Mouse (Mus musculus) forebrain, embryonic 15.5 days (tissue): ENCODE measurements at regions not wholly inside any gene's neighbourhood (a gene's known extent, or its start where the extent isn't known, plus 50 kb on each side); places are given as distances from the start of the nearest gene placed in this dataset. TPM values are rescaled to one million over a fixed set of nuclear protein-coding genes. Genes with fewer than 3 reads are reported as not detected.
A peak's percentile ranks its signal among the peaks of the same experiment; 100 is the strongest.

ENCODE experiments used
- ATAC-seq: fragments of 200-750 bp; cut with Nextera tagmentation; replicated peaks from 2 replicates; pipeline ENCODE4 v1.8.0; 2017; ENCODE audit warnings: mild to moderate bottlenecking, moderate TSS enrichment, moderate library complexity
- H3K27ac ChIP-seq: fragments of 300-500 bp; sonication (generic); replicated peaks from 2 replicates; pipeline ENCODE4 v1.5.1; 2015; ENCODE audit warnings: mild to moderate bottlenecking, inconsistent platforms
- H3K27me3 ChIP-seq: fragments of 300-500 bp; sonication (generic); 2 replicates; pipeline ENCODE4 v1.6.1; 2015; ENCODE audit warnings: inconsistent platforms
- H3K36me3 ChIP-seq: fragments of 300-500 bp; sonication (generic); 2 replicates; pipeline ENCODE4 v1.6.1; 2015; ENCODE audit warnings: mild to moderate bottlenecking, inconsistent platforms
- H3K4me1 ChIP-seq: fragments of 300-500 bp; sonication (generic); 2 replicates; pipeline ENCODE4 v1.6.1; 2015; ENCODE audit warnings: inconsistent platforms
- H3K4me2 ChIP-seq: fragments of 300-500 bp; sonication (generic); replicated peaks from 2 replicates; pipeline ENCODE4 v1.6.1; 2015; ENCODE audit warnings: mild to moderate bottlenecking, inconsistent platforms
- H3K4me3 ChIP-seq: fragments of 300-500 bp; sonication (generic); 2 replicates; pipeline ENCODE4 v1.5.1; 2015; ENCODE audit warnings: mild to moderate bottlenecking, inconsistent platforms
- H3K9ac ChIP-seq: fragments of 300-500 bp; sonication (generic); replicated peaks from 2 replicates; pipeline ENCODE4 v1.6.1; 2015; ENCODE audit warnings: mild to moderate bottlenecking, inconsistent platforms
- H3K9me3 ChIP-seq: fragments of 300-500 bp; sonication (generic); 2 replicates; pipeline ENCODE4 v1.6.1; 2016; ENCODE audit warnings: inconsistent platforms
- WGBS: fragments of 180-500 bp; shearing (Covaris S2); methylation state at CpG from one replicate; pipeline ENCODE4 v1.1.7; 2015; ENCODE audit warnings: mixed read lengths; 5-methylcytosine and 5-hydroxymethylcytosine counted together
- microRNA-seq: library from miRNA; unstranded; fragments of <30 nt; microRNA quantifications from one replicate; pipeline ENCODE4, GENCODE M21; 2016

DNA sequence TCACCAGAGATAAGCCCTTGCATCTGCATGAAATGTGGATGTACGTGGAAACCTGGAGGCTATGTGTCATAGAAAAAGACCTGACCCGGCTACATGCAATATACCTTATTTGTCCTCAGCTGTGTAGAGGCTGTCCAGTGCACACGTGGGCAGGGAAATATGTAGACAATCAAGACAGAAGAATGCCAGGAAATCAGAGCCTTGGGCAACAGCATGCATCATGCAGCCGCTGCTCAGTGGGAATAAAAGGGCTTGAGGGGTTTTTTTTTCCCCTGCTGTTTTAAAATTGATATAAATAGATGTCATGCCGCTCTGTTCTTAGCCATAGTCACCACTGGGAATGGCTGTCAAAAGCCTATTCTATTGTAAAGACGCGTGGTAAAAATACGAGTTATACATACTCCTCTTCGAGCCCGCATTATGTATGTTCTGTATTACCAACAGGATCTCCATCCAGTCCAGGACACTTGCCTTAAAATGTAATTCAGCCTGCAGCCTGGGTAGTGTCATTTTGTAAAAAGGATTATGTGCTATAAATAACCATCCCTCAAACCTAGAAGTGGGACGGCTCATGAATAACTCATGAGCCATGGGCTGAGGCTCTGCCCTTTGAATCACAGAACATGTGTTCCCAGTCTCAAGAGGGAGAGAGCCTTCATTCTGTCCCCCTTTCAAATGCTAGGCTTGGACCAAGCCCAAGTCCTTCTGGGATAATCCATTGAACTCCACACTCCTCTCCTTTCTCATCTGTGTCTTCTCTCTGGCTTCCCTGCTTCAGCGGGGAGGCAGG is 74.4 kb upstream of the Pitrm1 start:
- H3K27ac ChIP-seq, result peak overlapping the region; percentile 21; the same call in 1 of the 2 replicates
- H3K4me2 ChIP-seq, result no peak overlapping the region
- H3K4me1 ChIP-seq, result peaks cover 33% of the 10 kb centered on the region
- H3K27me3 ChIP-seq, result no peaks in the 10 kb centered on the region
- H3K36me3 ChIP-seq, result no peaks in the 10 kb centered on the region
- 25% methylated on average over 12 of the region's 12 CpGs for WGBS
- peak; percentile 53 for ATAC-seq
- no peaks in the 10 kb centered on the region for H3K9me3 ChIP-seq
- no peak overlapping the region for H3K4me3 ChIP-seq
- H3K9ac ChIP-seq, result no peak overlapping the region

DNA sequence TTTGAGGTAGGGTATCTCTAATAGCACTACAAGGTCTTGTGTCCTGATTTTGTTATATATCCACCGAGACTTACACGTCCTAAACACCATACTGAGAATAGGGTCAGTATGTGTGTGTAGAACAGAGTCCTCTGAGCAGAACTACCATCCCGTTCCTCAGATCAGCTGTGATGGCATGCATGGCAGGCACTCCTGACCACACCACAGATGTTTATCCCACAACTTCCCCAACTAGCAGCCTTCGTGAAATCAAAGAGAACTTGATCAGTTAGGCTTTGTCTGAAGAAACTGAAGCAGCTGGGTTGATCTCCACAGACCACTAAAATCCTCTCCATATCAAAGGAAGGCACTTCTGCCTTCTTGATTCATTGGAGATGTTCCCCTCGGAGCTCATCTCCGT is 68.3 kb upstream of the Pitrm1 start:
- no peak for ATAC-seq
- Histone ChIP-seq H3K4me2 (no peak overlapping the region), H3K27ac (no peak overlapping the region), H3K4me1 (no peaks in the 10 kb centered on the region), H3K9ac (no peak overlapping the region), H3K36me3 (no peaks in the 10 kb centered on the region), H3K27me3 (no peaks in the 10 kb centered on the region), H3K4me3 (no peak overlapping the region), H3K9me3 (no peaks in the 10 kb centered on the region)
- 85% methylated on average over 6 of the region's 6 CpGs for WGBS

DNA sequence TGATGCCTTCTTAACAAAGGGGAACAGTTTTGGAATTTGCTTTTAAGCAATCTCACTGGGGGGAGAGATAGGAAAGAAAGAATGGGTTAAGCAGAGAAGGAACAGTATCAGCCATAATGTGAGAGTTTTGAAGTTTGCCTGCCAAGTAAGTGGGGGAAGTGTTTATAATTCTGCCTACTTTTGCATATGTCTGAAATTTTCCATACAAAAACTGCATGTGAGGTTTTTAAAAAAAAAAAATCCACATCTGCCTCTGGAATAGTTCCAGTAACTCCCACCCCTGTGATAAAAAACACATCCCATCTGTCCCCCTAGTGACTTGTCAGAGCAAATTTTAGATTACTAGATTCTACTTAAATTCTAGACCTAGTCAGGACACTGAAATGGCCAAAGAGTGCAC is 63.5 kb upstream of the Pitrm1 start:
- Histone ChIP-seq H3K4me3 (no peak overlapping the region), H3K36me3 (no peaks in the 10 kb centered on the region), H3K9ac (no peak overlapping the region), H3K9me3 (no peaks in the 10 kb centered on the region), H3K4me1 (no peaks in the 10 kb centered on the region), H3K4me2 (no peak overlapping the region), H3K27me3 (no peaks in the 10 kb centered on the region), H3K27ac (no peak overlapping the region)
- ATAC-seq, result no peak

GRCm38 (mm10) chr13:6487837-6488236 is 60.1 kb upstream of the Pitrm1 start:
- no peak overlapping the region for H3K27ac ChIP-seq
- no peaks in the 10 kb centered on the region for H3K27me3 ChIP-seq
- H3K4me1 ChIP-seq, result no peaks in the 10 kb centered on the region
- H3K36me3 ChIP-seq, result no peaks in the 10 kb centered on the region
- 92% methylated on average over 3 of the region's 3 CpGs for WGBS
- no peak overlapping the region for H3K9ac ChIP-seq
- no peak overlapping the region for H3K4me2 ChIP-seq
- no peaks in the 10 kb centered on the region for H3K9me3 ChIP-seq
- no peak overlapping the region for H3K4me3 ChIP-seq
- no peak for ATAC-seq

- H3K27me3 ChIP-seq, result no peaks in the 10 kb centered on the region
- no peaks in the 10 kb centered on the region for H3K9me3 ChIP-seq
- H3K9ac ChIP-seq, result no peak overlapping the region
- no peak overlapping the region for H3K27ac ChIP-seq
- no peak for ATAC-seq
- no peak overlapping the region for H3K4me2 ChIP-seq
- H3K4me1 ChIP-seq, result no peaks in the 10 kb centered on the region
- H3K36me3 ChIP-seq, result no peaks in the 10 kb centered on the region
- 85% methylated on average over 5 of the region's 5 CpGs for WGBS
- H3K4me3 ChIP-seq, result no peak overlapping the region
These were observed 54.9 kb upstream of the Pitrm1 start for GRCm38 (mm10) chr13:6492916-6493619.

Small RNAs in the stretch of these regions (microRNA-seq; reads per million reads assigned to microRNA genes)
- gene Gm26259, result not detected
